Mouse (Mus musculus): ENCODE measurements around the gene Emp1. TPM values are rescaled to one million over a fixed set of nuclear protein-coding genes. Genes with fewer than 3 reads are reported as not detected.
A peak's percentile ranks its signal among the peaks of the same experiment; 100 is the strongest.

Emp1 gene
- polyA plus RNA-seq, 1 experiment from 2014 or later, result 10.5 TPM

- H3K9me3 ChIP-seq, result no peaks in the 10 kb centered on the region
- no peak overlapping the region for H3K27ac ChIP-seq
- no peaks in the 10 kb centered on the region for H3K27me3 ChIP-seq (ENCODE audit: insufficient read depth, poor library complexity, severe bottlenecking)
- DNase-seq (ENCODE audit: low spot score), result no peak
- no peak overlapping the region for H3K4me3 ChIP-seq
- H3K4me1 ChIP-seq (replicated peaks), result no peaks in the 10 kb centered on the region
- no peaks in the 10 kb centered on the region for H3K36me3 ChIP-seq
- 83% methylated on average over 4 of the region's 4 CpGs for WGBS
These were observed 34.7 kb downstream of the Emp1 start for GRCm38 (mm10) chr6:135397089-135397488.

GRCm38 (mm10) chr6:135397788-135398187 is 35.4 kb downstream of the Emp1 start:
- no peaks in the 10 kb centered on the region for H3K36me3 ChIP-seq
- no peak overlapping the region for H3K4me3 ChIP-seq
- no peak overlapping the region for H3K27ac ChIP-seq
- H3K4me1 ChIP-seq (replicated peaks), result no peaks in the 10 kb centered on the region
- H3K9me3 ChIP-seq, result no peaks in the 10 kb centered on the region
- H3K27me3 ChIP-seq (ENCODE audit: insufficient read depth, poor library complexity, severe bottlenecking), result no peaks in the 10 kb centered on the region
- DNase-seq (ENCODE audit: low spot score), result no peak
- WGBS, result 87% methylated on average over 8 of the region's 8 CpGs

DNA sequence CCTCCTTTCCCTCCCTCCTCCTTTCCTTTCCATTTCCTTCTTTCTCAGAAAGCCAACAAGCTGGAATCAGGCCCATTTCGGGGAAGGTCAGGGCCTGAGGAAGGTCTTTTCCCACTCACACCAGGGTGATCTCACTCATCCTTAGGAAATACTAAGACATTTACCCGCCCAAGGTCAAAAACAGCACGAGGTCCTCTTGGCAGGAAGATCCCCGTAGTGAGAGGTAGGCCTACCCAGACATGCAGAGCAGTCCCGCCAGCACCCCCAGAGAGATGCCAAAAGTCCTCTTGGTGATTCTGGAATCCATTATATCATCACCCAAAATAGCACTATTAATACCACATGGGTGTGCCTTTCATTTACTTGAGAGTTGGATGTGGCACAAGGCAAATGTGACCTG is 36.5 kb downstream of the Emp1 start:
- WGBS, result 75% methylated on average over 5 of the region's 5 CpGs
- no peak overlapping the region for H3K4me3 ChIP-seq
- H3K4me1 ChIP-seq (replicated peaks), result no peaks in the 10 kb centered on the region
- no peaks in the 10 kb centered on the region for H3K27me3 ChIP-seq (ENCODE audit: insufficient read depth, poor library complexity, severe bottlenecking)
- no peak overlapping the region for H3K27ac ChIP-seq
- no peak for DNase-seq (ENCODE audit: low spot score)
- no peaks in the 10 kb centered on the region for H3K36me3 ChIP-seq
- H3K9me3 ChIP-seq, result no peaks in the 10 kb centered on the region

GRCm38 (mm10) chr6:135400306-135400705 is 38.0 kb downstream of the Emp1 start:
- peak; percentile 53 for DNase-seq (ENCODE audit: low spot score)
- Histone ChIP-seq H3K27ac (no peak overlapping the region), H3K4me1 (replicated peaks) (no peaks in the 10 kb centered on the region), H3K27me3 (ENCODE audit: insufficient read depth, poor library complexity, severe bottlenecking) (no peaks in the 10 kb centered on the region), H3K4me3 (no peak overlapping the region), H3K36me3 (no peaks in the 10 kb centered on the region), H3K9me3 (no peaks in the 10 kb centered on the region)
- 49% methylated on average over 3 of the region's 3 CpGs for WGBS

- no peaks in the 10 kb centered on the region for H3K36me3 ChIP-seq
- H3K4me3 ChIP-seq, result no peak overlapping the region
- H3K27me3 ChIP-seq (ENCODE audit: insufficient read depth, poor library complexity, severe bottlenecking), result no peaks in the 10 kb centered on the region
- no peaks in the 10 kb centered on the region for H3K9me3 ChIP-seq
- no peak for DNase-seq (ENCODE audit: low spot score)
- WGBS, result 92% methylated on average over 11 of the region's 11 CpGs
- 0 out of 2 replicates have a peak overlapping the region, but pooled peaks have one; percentile 35 for H3K27ac ChIP-seq
- H3K4me1 ChIP-seq (replicated peaks), result peaks cover 4% of the 10 kb centered on the region; the same call in 1 of the 2 replicates
These were observed 42.7 kb downstream of the Emp1 start for GRCm38 (mm10) chr6:135405093-135405492.

DNA sequence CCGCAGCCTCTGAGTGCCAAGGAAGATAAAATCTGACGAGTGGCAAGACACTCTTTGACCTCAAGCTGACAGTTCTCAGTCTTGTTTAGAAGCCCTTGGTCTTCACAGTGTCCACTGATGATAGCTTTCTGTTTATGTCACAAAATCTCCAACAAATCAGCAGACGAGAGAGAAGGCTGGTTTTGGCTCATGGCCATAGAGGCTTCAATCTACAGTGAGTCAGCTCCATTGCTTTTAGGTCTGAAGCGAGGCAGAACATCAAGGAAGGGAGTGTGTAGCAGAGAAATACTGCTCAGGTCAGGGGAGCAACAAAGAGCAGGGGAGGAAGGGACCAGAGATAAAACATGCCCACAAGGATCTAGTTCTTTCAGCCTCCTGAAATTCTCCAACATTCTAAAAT is 45.0 kb downstream of the Emp1 start:
- no peak overlapping the region for H3K27ac ChIP-seq
- 72% methylated on average over 4 of the region's 4 CpGs for WGBS
- no peaks in the 10 kb centered on the region for H3K27me3 ChIP-seq (ENCODE audit: insufficient read depth, poor library complexity, severe bottlenecking)
- no peak for DNase-seq (ENCODE audit: low spot score)
- H3K4me1 ChIP-seq (replicated peaks), result peaks cover 10% of the 10 kb centered on the region; the same call in 1 of the 2 replicates
- H3K9me3 ChIP-seq, result no peaks in the 10 kb centered on the region
- no peaks in the 10 kb centered on the region for H3K36me3 ChIP-seq
- H3K4me3 ChIP-seq, result no peak overlapping the region

DNA sequence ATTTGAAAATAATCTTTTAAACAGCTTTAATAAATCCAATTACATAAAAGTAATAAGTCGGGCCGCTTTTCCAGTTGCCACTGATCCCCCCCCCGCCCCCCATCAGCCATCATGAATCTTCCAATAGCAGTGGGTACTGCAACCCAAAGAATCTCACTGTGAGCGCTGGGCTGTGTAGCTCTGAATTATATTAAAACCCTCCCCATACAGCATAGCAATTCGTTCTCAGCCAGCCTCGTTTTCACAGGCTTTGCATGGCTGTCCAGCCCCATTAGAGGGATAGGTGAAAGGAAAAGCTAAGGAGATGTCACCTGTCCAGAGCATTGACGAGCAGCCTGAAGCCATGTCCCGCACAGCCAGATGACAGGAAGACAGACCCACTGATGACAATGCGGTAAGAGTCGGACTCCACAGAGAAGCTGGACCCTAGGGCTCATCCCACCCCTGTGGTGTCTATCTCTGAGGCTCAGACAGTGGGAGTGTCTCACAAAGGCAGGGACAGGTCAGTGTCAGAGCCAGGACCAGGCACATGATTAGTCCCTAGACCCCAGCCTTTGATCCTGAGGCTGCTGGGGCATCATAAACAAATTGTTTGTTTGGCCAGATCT is 49.5 kb downstream of the Emp1 start:
- Histone ChIP-seq H3K9me3 (no peaks in the 10 kb centered on the region), H3K4me3 (no peak overlapping the region), H3K36me3 (no peaks in the 10 kb centered on the region), H3K4me1 (replicated peaks) (peaks cover 10% of the 10 kb centered on the region; the same call in 1 of the 2 replicates), H3K27me3 (ENCODE audit: insufficient read depth, poor library complexity, severe bottlenecking) (no peaks in the 10 kb centered on the region), H3K27ac (no peak overlapping the region)
- 87% methylated on average over 10 of the region's 10 CpGs for WGBS
- no peak for DNase-seq (ENCODE audit: low spot score)

DNA sequence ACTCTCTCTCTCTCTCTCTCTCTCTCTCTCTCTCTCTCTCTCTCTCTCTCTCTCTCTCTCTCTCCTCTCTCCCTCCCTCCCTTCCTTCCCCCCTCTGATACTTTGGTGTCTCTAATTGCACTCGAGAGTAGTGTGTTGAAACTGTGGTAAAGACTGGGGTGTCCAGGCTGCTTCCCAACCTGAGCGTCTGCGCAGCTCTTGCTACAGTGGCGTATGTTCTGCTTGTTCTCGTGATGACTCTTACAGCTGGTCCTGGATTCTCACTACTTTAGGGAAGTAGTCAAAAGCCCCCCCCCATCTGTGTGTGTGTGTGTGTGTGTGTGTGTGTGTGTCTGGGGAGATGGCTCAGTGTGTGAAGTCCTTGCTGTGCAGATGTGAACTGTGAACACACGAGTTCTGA is 50.3 kb downstream of the Emp1 start:
- Histone ChIP-seq H3K4me1 (replicated peaks) (peaks cover 10% of the 10 kb centered on the region; the same call in 1 of the 2 replicates), H3K4me3 (no peak overlapping the region), H3K27me3 (ENCODE audit: insufficient read depth, poor library complexity, severe bottlenecking) (no peaks in the 10 kb centered on the region), H3K36me3 (no peaks in the 10 kb centered on the region), H3K9me3 (no peaks in the 10 kb centered on the region), H3K27ac (no peak overlapping the region)
- DNase-seq (ENCODE audit: low spot score), result no peak
- 87% methylated on average over 6 of the region's 6 CpGs for WGBS

GRCm38 (mm10) chr6:135417459-135417858 is 55.1 kb downstream of the Emp1 start:
- Histone ChIP-seq H3K27ac (no peak overlapping the region), H3K36me3 (no peaks in the 10 kb centered on the region), H3K4me3 (no peak overlapping the region), H3K4me1 (replicated peaks) (no peaks in the 10 kb centered on the region), H3K27me3 (ENCODE audit: insufficient read depth, poor library complexity, severe bottlenecking) (no peaks in the 10 kb centered on the region), H3K9me3 (no peaks in the 10 kb centered on the region)
- peak; percentile 61 for DNase-seq (ENCODE audit: low spot score)
- WGBS, result 32% methylated on average over 5 of the region's 5 CpGs

DNA sequence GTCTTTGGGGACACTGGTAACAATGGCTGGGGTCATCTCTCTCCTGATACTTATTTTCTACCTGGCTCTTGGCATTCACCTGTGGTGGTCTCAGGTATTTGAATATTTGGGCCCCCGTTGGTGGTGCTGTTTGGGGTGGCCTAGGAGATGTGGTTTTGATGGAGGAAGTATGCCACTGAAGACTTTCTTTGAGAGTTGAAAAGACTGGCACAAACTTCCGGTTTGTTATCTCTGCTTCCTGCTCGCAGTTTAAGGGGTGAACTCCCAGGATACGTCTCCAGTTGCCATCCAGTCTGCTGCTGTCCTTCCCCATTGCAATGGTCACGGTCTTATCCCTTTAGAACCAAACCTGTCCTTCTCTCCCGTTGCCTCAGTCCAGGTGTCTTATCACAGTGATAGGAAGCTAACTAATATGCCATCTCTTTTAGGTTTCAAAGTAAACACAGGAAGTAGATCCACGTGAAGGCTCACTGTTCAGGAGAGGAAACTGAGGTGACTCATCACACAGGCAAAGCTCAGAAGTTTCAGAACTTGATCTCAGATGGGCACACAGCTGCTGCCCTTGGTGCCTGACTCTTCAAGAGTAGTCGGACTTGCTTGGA is 56.0 kb downstream of the Emp1 start:
- Histone ChIP-seq H3K27ac (no peak overlapping the region), H3K9me3 (no peaks in the 10 kb centered on the region), H3K4me3 (no peak overlapping the region), H3K4me1 (replicated peaks) (no peaks in the 10 kb centered on the region), H3K36me3 (no peaks in the 10 kb centered on the region), H3K27me3 (ENCODE audit: insufficient read depth, poor library complexity, severe bottlenecking) (no peaks in the 10 kb centered on the region)
- 87% methylated on average over 8 of the region's 8 CpGs for WGBS
- no peak for DNase-seq (ENCODE audit: low spot score)

DNA sequence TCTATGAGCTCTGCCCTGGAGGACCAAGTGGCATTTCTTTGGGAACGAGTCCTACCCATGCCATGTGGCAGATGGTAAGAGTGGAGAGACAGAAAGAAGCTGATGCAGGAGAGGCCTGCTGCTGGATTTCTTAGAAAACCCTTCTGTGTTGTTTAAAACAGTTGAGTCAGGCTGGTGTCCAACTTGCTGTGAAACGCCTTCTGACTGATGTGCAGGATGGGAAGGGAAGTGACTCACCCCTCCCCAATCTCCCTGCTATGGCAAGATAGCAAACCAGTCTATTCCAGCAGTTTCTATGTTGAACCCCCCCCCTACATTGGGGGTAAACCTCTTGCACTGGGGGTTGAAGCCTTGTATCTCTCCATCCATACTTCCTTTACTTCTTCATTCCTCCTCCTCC is 65.9 kb downstream of the Emp1 start:
- Histone ChIP-seq H3K4me1 (replicated peaks) (no peaks in the 10 kb centered on the region), H3K4me3 (no peak overlapping the region), H3K27me3 (ENCODE audit: insufficient read depth, poor library complexity, severe bottlenecking) (no peaks in the 10 kb centered on the region), H3K9me3 (no peaks in the 10 kb centered on the region), H3K27ac (no peak overlapping the region), H3K36me3 (no peaks in the 10 kb centered on the region)
- no peak for DNase-seq (ENCODE audit: low spot score)
- WGBS, result 95% methylated on average over 2 of the region's 2 CpGs

DNA sequence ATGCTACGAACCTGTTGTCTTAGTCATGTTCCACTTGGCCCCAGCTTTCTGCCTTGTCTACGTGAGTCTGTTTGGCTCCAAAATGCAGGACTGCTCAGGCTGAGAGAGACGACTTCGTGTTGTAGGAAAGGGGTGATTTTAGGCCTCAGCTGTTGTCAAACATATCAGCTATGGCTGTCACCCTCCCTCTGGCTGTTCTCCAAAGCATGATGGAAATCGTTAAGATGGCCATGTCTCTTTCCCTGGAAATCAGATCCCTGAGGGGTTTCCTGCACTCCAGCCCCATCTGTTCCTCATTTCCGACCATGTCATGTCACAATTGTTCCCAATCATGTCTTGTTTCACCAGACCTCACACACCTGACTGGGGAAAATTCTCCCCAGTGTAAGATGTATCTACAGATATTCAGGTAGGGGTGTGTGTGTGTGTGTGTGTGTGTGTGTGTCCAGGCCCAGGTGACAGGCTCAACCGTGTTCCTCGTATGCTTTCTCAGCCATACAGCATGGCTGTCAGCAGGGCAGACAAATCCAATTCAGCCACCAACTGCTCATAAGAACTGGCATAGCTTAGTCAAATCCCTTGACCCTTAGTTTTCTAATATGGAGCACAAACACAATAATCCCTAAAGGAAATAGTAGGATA is 67.0 kb downstream of the Emp1 start:
- Histone ChIP-seq H3K4me1 (replicated peaks) (no peaks in the 10 kb centered on the region), H3K27ac (no peak overlapping the region), H3K27me3 (ENCODE audit: insufficient read depth, poor library complexity, severe bottlenecking) (no peaks in the 10 kb centered on the region), H3K4me3 (no peak overlapping the region), H3K9me3 (no peaks in the 10 kb centered on the region), H3K36me3 (no peaks in the 10 kb centered on the region)
- DNase-seq (ENCODE audit: low spot score), result peak; percentile 22
- WGBS, result 68% methylated on average over 8 of the region's 8 CpGs

GRCm38 (mm10) chr6:135430441-135430970 is 68.2 kb downstream of the Emp1 start:
- Histone ChIP-seq H3K36me3 (no peaks in the 10 kb centered on the region), H3K27ac (no peak overlapping the region), H3K4me3 (no peak overlapping the region), H3K27me3 (ENCODE audit: insufficient read depth, poor library complexity, severe bottlenecking) (no peaks in the 10 kb centered on the region), H3K4me1 (replicated peaks) (no peaks in the 10 kb centered on the region), H3K9me3 (no peaks in the 10 kb centered on the region)
- WGBS, result 82% methylated on average over 8 of the region's 8 CpGs
- DNase-seq (ENCODE audit: low spot score), result no peak
